Mouse (Mus musculus): ENCODE measurements at regions not wholly inside any gene's neighbourhood (a gene's known extent, or its start where the extent isn't known, plus 50 kb on each side); places are given as distances from the start of the nearest gene placed in this dataset.

DNA sequence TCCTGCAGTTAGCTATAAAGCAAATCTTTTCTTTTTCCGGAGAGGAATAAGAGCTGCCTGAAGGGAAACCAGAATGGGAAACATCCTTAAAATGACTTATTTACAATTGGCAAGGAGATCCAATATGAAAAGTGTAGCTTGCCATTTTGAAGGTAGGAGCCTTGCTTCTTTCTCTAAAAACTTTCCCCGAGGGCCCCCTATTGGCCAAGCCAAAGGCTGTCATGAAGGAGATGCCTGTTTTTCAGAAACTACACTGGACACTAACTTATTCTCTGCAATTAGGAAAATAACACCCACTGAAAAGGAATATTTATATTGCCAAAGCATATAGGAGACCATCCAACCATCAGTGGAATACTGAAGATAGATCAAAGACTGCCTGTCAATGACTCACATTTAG is 312.8 kb upstream of the Thrb start:
- no peak for ATAC-seq (replicated peaks in 1 of 2; ENCODE audit: insufficient read depth in 1 of 2, low FRiP score in 2 of 2, low TSS enrichment in 1 of 2, low read depth in 1 of 2, poor library complexity in 2 of 2, severe bottlenecking in 2 of 2)

- no peak for ATAC-seq (replicated peaks in 1 of 2; ENCODE audit: insufficient read depth in 1 of 2, low FRiP score in 2 of 2, low TSS enrichment in 1 of 2, low read depth in 1 of 2, poor library complexity in 2 of 2, severe bottlenecking in 2 of 2)
Measured at GRCm38 (mm10) chr14:17352324-17353037, 307.6 kb upstream of the Thrb start.

- no peak for ATAC-seq (replicated peaks in 1 of 2; ENCODE audit: insufficient read depth in 1 of 2, low FRiP score in 2 of 2, low TSS enrichment in 1 of 2, low read depth in 1 of 2, poor library complexity in 2 of 2, severe bottlenecking in 2 of 2)
Measured at GRCm38 (mm10) chr14:17361910-17362309, 298.2 kb upstream of the Thrb start.

GRCm38 (mm10) chr14:17402751-17403479 is 257.1 kb upstream of the Thrb start:
- ATAC-seq (replicated peaks in 1 of 2; ENCODE audit: insufficient read depth in 1 of 2, low FRiP score in 2 of 2, low TSS enrichment in 1 of 2, low read depth in 1 of 2, poor library complexity in 2 of 2, severe bottlenecking in 2 of 2) = peak; percentile 54 to 79

GRCm38 (mm10) chr14:17405551-17406336 is 254.3 kb upstream of the Thrb start:
- peak in 1 of 2 experiments; percentile 51; a peak in 1 of 4 replicates for ATAC-seq (replicated peaks in 1 of 2; ENCODE audit: insufficient read depth in 1 of 2, low FRiP score in 2 of 2, low TSS enrichment in 1 of 2, low read depth in 1 of 2, poor library complexity in 2 of 2, severe bottlenecking in 2 of 2)

DNA sequence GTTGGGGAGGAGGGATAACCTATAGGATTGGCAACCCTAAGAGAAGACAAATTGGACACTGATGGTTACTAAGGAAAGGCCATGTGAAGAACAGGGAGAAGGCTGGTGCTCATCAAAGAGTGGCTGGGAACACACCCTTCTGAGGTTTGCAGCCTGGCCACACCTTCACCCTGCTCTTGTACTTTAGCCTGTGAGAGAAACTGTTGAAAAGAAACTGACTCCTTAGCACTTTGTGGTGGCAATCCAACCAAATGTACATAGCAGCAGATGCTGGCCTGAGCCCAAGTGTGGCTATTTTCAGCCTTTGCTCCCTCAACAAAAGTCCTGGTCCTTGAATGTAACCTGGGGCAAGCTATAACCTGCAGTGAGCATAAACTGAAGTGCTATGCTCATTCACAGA is 253.2 kb upstream of the Thrb start:
- no peak for ATAC-seq (replicated peaks in 1 of 2; ENCODE audit: insufficient read depth in 1 of 2, low FRiP score in 2 of 2, low TSS enrichment in 1 of 2, low read depth in 1 of 2, poor library complexity in 2 of 2, severe bottlenecking in 2 of 2)

DNA sequence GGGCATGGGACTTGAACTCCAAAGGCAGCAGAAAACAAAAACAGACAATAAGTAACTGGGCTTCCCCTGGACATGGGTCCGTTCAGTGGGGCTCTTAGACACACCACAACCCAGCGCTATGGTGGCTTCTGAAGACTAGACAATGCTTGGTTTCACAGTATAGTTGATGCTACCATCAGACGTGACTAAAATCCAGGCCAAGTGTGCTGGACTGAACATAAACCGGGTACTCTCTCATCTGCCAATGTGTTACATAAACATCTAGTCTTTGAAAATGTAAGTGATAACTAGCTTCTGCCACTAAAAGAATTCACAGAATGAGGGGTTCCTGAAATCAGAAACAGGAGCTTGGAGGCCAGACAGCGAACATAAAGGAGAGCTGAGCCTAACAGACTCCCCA is 251.7 kb upstream of the Thrb start:
- no peak for ATAC-seq (replicated peaks in 1 of 2; ENCODE audit: insufficient read depth in 1 of 2, low FRiP score in 2 of 2, low TSS enrichment in 1 of 2, low read depth in 1 of 2, poor library complexity in 2 of 2, severe bottlenecking in 2 of 2)

GRCm38 (mm10) chr14:17408813-17409212 is 251.2 kb upstream of the Thrb start:
- ATAC-seq (replicated peaks in 1 of 2; ENCODE audit: insufficient read depth in 1 of 2, low FRiP score in 2 of 2, low TSS enrichment in 1 of 2, low read depth in 1 of 2, poor library complexity in 2 of 2, severe bottlenecking in 2 of 2) = no peak

GRCm38 (mm10) chr14:17409497-17409896 is 250.6 kb upstream of the Thrb start:
- no peak for ATAC-seq (replicated peaks in 1 of 2; ENCODE audit: insufficient read depth in 1 of 2, low FRiP score in 2 of 2, low TSS enrichment in 1 of 2, low read depth in 1 of 2, poor library complexity in 2 of 2, severe bottlenecking in 2 of 2)

GRCm38 (mm10) chr14:17410752-17411151 is 249.3 kb upstream of the Thrb start:
- peak; percentile 66 to 77 for ATAC-seq (replicated peaks in 1 of 2; ENCODE audit: insufficient read depth in 1 of 2, low FRiP score in 2 of 2, low TSS enrichment in 1 of 2, low read depth in 1 of 2, poor library complexity in 2 of 2, severe bottlenecking in 2 of 2)

DNA sequence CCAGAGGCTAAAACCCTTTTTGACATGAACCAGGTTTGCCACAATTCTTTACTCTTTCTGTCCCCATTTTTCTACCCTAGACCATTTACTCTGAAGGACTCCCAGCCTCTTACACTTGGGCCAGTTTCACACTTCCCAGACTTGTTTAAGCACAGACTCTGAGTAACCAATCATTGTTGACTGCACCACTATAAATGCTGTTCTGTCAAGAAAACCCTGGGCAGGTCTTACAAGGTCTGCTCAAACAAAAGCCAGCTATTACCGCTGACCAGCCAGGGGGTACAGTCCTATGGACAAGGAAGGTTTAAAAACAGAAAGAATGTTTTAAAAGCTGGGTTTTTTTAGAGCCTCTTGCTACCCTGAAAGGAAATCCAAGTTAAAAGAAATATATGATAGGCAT is 248.8 kb upstream of the Thrb start:
- ATAC-seq (replicated peaks in 1 of 2; ENCODE audit: insufficient read depth in 1 of 2, low FRiP score in 2 of 2, low TSS enrichment in 1 of 2, low read depth in 1 of 2, poor library complexity in 2 of 2, severe bottlenecking in 2 of 2) = no peak

DNA sequence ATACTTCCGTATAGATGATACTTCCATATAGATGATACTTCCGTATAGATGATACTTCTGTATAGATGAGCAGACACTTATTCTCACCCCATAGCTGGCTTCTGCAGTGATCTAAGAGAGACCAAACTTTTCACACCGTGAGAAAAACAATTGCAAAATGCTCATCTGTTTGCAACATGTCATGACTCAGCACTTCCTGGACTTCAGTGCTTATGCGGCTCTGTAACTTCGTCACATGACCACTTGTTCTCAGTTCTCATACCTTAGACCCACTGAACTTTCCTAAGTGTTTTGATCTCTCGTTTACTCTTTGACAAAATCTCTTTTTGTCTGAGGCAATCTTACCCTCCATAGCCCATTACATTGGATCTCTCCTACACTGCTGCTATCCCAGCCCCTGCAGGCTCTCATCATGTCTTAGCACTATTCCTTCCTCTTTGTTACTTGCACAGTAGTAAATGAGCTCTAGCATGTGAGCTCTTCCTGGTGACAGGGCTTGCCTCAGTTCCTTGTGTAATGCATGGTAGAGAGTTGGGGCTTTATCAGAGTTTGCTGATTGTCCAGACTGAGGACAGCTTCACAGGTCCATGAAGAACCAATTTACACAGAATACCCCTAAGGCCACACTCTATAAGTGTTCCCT is 245.7 kb upstream of the Thrb start:
- peak; percentile 63 to 65 for ATAC-seq (replicated peaks in 1 of 2; ENCODE audit: insufficient read depth in 1 of 2, low FRiP score in 2 of 2, low TSS enrichment in 1 of 2, low read depth in 1 of 2, poor library complexity in 2 of 2, severe bottlenecking in 2 of 2)

DNA sequence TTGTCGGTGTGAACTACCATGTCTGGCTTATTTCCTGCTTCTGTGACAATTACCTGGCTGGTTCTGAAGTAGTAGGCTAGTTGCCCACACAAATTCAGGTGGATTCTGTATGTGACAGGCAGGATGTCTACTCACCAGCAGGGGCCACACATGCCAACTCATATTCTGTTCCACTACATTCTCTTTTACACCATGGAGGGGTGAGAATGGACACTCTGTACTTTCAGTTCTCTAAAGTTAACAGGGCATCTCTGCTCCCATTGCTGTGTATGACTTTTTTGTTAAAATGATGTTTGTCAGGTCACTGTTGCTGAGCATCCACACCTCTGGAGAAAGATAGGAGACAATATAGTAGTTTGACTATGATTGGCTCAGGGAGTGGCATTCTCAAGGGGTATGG is 232.3 kb upstream of the Thrb start:
- ATAC-seq (replicated peaks in 1 of 2; ENCODE audit: insufficient read depth in 1 of 2, low FRiP score in 2 of 2, low TSS enrichment in 1 of 2, low read depth in 1 of 2, poor library complexity in 2 of 2, severe bottlenecking in 2 of 2) = no peak

DNA sequence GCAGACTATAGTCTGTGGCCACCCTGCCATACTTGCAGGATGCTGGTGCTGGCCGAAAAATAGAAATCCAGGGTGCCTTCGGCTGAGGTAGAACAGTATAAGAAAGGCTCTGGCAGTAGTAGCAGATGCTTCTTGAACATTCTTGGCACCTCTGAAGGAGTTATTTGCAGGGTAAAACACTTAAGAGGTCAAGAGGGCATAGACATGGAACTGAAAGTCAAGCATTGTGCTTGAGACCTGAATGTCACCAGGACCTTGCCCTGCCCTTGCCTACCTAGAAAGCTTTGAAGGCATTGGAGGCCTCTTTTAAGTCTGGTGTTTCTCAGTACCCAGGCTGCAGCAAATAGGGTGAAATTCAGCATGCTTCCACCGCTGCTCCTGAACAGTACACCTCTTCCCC is 230.9 kb upstream of the Thrb start:
- no peak for ATAC-seq (replicated peaks in 1 of 2; ENCODE audit: insufficient read depth in 1 of 2, low FRiP score in 2 of 2, low TSS enrichment in 1 of 2, low read depth in 1 of 2, poor library complexity in 2 of 2, severe bottlenecking in 2 of 2)

- no peak for ATAC-seq (replicated peaks in 1 of 2; ENCODE audit: insufficient read depth in 1 of 2, low FRiP score in 2 of 2, low TSS enrichment in 1 of 2, low read depth in 1 of 2, poor library complexity in 2 of 2, severe bottlenecking in 2 of 2)
Measured at GRCm38 (mm10) chr14:17433346-17433745, 226.7 kb upstream of the Thrb start.

- ATAC-seq (replicated peaks in 1 of 2; ENCODE audit: insufficient read depth in 1 of 2, low FRiP score in 2 of 2, low TSS enrichment in 1 of 2, low read depth in 1 of 2, poor library complexity in 2 of 2, severe bottlenecking in 2 of 2) = no peak
Measured at GRCm38 (mm10) chr14:17457946-17458345, 202.1 kb upstream of the Thrb start.

DNA sequence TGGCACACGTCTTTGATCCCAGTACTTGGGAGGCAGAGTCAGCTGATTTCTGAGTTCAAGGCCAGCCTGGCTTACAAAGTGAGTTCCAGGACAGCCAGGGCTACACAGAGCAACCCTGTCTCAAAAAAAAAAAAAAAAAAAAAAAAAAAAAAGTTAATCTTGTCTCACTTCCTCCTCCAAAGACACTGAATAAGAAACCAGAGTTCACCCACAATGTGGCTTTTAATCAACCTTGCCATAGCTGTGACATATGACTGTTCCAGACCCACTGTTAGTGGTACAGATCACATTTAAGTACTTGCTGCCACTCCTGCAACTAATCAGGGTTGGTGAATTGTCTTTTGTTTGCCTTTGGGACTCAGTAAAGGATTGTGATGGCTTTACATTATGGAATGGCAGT is 181.1 kb upstream of the Thrb start:
- no peak for ATAC-seq (replicated peaks in 1 of 2; ENCODE audit: insufficient read depth in 1 of 2, low FRiP score in 2 of 2, low TSS enrichment in 1 of 2, low read depth in 1 of 2, poor library complexity in 2 of 2, severe bottlenecking in 2 of 2)

DNA sequence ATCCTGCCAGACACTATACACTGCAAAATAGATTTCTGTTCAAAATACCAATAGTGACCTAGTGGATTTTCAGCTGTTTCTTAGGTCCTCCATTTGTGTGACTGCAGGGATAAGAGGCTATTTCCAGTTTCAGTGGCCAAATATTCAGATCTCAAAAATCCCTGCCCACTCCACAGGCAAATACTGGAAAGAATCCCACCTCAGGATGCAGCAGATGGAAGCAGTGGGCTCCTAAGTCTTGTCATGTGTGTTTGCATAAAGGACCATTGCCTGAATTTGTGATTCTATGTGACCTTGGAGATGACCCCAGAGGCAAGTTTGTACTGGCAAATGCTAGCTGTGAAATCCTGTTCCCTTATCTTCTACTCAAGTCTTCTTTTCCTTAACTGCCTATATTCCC is 175.2 kb upstream of the Thrb start:
- ATAC-seq (replicated peaks in 1 of 2; ENCODE audit: insufficient read depth in 1 of 2, low FRiP score in 2 of 2, low TSS enrichment in 1 of 2, low read depth in 1 of 2, poor library complexity in 2 of 2, severe bottlenecking in 2 of 2) = no peak
